Mouse (Mus musculus): ENCODE results near the gene Dnajb4. TPM values are rescaled to one million over a fixed set of nuclear protein-coding genes. Genes with fewer than 3 reads are reported as not detected.

The Dnajb4 gene
- total and polyA plus RNA-seq, 2 experiments from 2014 or later: 54.5 to 60.1 TPM

DNA sequence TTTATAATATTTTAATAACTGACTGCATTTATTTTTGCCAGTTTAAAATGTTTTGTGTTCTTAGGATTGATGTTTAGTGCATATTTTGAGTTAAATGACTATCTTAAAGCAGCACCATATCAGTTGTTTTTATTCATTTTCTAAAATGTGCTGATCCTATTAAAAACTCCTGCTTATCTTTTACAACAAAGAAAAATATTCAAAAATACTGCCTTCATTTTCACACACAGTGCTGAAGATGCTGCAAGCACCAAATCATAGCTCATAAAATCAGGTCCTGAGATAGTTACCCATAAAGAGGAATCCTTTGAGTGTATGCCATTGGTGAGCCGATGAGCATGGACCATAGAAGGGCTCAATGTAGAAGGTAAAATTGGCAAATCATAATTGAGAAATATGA lies 25.1 kb upstream of the Dnajb4 start:
- Histone ChIP-seq H3K9me3 (replicated peaks; ENCODE audit: control insufficient read depth, low read length) (no peaks in the 10 kb centered on the region), H3K27me3 (ENCODE audit: control insufficient read depth, insufficient read depth, low read length) (no peaks in the 10 kb centered on the region), H3K36me3 (replicated peaks; ENCODE audit: control insufficient read depth, insufficient read depth, low read length) (peaks cover 61% of the 10 kb centered on the region), H3K9ac (replicated peaks; ENCODE audit: low read depth, low read length) (no peak overlapping the region), H3K4me1 (ENCODE audit: control insufficient read depth, insufficient read depth) (no peaks in the 10 kb centered on the region), H3K4me3 (ENCODE audit: low read depth, low read length) (no peak overlapping the region), H3K4me2 (ENCODE audit: low read depth, low read length) (no peak overlapping the region), H3K27ac (ENCODE audit: low read depth) (no peak overlapping the region)
- no peak for DNase-seq (ENCODE audit: low spot score)
- no peak for ATAC-seq (ENCODE audit: insufficient read depth, low read depth)
- TF ChIP-seq EP300 (IDR thresholded peaks at IDR 0.05; ENCODE audit: low read depth) (no peak), CTCF (IDR thresholded peaks at IDR 0.05; ENCODE audit: low read depth) (no peak)
- 74% methylated on average over 1 of the region's 1 CpGs for WGBS

DNA sequence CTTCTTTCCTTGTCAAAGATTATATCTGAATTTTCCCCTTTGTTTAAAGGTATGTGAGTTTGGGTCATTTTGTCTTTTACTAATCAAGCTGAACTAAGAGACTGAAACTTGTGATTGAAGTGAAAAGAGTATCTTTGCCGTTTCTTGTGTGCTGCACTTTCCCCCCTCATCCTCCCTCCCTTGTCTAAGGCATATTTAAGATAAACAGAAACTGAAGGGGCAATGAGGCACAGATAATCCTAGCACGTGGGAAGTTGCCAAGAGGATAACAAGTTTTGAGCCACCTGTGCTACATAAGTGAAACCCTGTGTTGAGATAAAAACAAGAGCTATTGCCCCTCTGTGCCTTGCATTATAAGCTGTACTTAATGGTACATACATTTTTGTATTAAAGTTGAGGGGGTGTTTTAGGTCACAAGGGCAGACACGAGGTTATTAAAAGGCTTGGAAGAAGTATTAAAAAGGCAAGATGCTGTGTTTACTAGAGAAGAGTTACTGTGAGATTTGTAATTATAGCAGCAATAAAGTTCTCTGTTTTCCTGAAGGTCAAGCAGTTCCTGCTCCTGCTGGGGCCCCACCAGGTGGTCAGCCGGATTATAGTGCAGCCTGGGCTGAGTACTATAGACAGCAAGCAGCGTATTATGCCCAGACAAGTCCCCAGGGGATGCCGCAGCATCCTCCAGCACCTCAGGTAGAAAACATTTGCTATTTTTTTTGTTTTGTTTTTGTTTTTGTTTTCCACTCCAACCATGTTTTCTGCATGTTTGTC lies 21.4 kb upstream of the Dnajb4 start:
- TF ChIP-seq CTCF (IDR thresholded peaks at IDR 0.05; ENCODE audit: low read depth): no peak; the same call in 1 of the 2 replicates
- TF ChIP-seq EP300 (IDR thresholded peaks at IDR 0.05; ENCODE audit: low read depth): no peak
- DNase-seq (ENCODE audit: low spot score) (no peak), ATAC-seq (ENCODE audit: insufficient read depth, low read depth) (peak; percentile 68)
- no peaks in the 10 kb centered on the region for H3K4me1 ChIP-seq (ENCODE audit: control insufficient read depth, insufficient read depth)
- H3K4me2 ChIP-seq (ENCODE audit: low read depth, low read length): no peak overlapping the region
- peaks cover 70% of the 10 kb centered on the region for H3K36me3 ChIP-seq (replicated peaks; ENCODE audit: control insufficient read depth, insufficient read depth, low read length)
- no peaks in the 10 kb centered on the region for H3K9me3 ChIP-seq (replicated peaks; ENCODE audit: control insufficient read depth, low read length)
- H3K27ac ChIP-seq (ENCODE audit: low read depth): peak overlapping the region; percentile 50; the same call in 1 of the 2 replicates
- H3K4me3 ChIP-seq (ENCODE audit: low read depth, low read length): no peak overlapping the region
- 30% methylated on average over 6 of the region's 6 CpGs for WGBS
- H3K27me3 ChIP-seq (ENCODE audit: control insufficient read depth, insufficient read depth, low read length): no peaks in the 10 kb centered on the region
- no peak overlapping the region for H3K9ac ChIP-seq (replicated peaks; ENCODE audit: low read depth, low read length)

DNA sequence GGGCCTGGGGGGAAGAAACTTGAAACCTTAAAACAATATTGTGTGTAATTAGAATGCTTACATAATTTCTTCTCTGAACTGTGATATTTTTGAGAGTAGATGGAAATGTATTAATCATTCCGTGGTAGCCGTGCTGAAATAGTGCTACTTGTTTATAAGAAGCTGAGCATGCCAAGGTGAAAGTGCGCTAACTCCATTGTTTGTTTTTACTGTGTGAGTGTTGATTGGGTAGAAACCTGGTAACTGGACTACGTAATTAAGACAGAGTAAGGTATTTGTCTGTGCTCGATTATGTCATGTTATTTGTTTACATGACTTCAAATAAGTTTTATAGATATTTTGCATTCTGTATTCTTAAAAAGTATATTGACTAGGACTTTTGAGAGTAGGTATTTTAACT lies 19.2 kb upstream of the Dnajb4 start:
- TF ChIP-seq EP300 (IDR thresholded peaks at IDR 0.05; ENCODE audit: low read depth): no peak
- TF ChIP-seq CTCF (IDR thresholded peaks at IDR 0.05; ENCODE audit: low read depth): no peak
- no peak overlapping the region for H3K4me3 ChIP-seq (ENCODE audit: low read depth, low read length)
- 0 out of 2 replicates have a peak, but pooled peaks cover 4% of the 10 kb centered on the region for H3K9me3 ChIP-seq (replicated peaks; ENCODE audit: control insufficient read depth, low read length)
- DNase-seq (ENCODE audit: low spot score): no peak
- H3K36me3 ChIP-seq (replicated peaks; ENCODE audit: control insufficient read depth, insufficient read depth, low read length): peaks cover 78% of the 10 kb centered on the region
- no peak for ATAC-seq (ENCODE audit: insufficient read depth, low read depth)
- no peak overlapping the region for H3K9ac ChIP-seq (replicated peaks; ENCODE audit: low read depth, low read length)
- WGBS: 90% methylated on average over 5 of the region's 5 CpGs
- H3K27me3 ChIP-seq (ENCODE audit: control insufficient read depth, insufficient read depth, low read length): no peaks in the 10 kb centered on the region
- H3K27ac ChIP-seq (ENCODE audit: low read depth): no peak overlapping the region
- no peaks in the 10 kb centered on the region for H3K4me1 ChIP-seq (ENCODE audit: control insufficient read depth, insufficient read depth)
- no peak overlapping the region for H3K4me2 ChIP-seq (ENCODE audit: low read depth, low read length)

DNA sequence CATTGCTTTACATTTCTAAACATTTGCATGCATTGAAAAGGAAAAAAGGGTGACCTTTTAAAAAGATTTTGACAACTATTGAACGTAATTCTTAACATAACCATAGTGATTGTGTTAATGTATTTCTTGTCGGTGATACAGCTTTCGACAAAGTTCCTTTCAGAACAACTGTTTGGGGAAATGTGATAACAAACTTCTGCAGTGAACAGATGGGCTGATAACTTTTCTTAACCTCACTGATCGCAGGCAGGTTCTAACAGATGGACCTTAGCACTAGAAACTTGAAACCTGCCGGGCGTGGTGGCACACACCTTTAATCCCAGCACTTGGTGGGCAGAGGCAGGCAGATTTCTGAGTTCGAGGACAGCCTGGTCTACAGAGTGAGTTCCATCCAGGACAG lies 18.7 kb upstream of the Dnajb4 start:
- H3K36me3 ChIP-seq (replicated peaks; ENCODE audit: control insufficient read depth, insufficient read depth, low read length): peaks cover 80% of the 10 kb centered on the region
- no peaks in the 10 kb centered on the region for H3K27me3 ChIP-seq (ENCODE audit: control insufficient read depth, insufficient read depth, low read length)
- DNase-seq (ENCODE audit: low spot score) (no peak), ATAC-seq (ENCODE audit: insufficient read depth, low read depth) (no peak)
- H3K4me2 ChIP-seq (ENCODE audit: low read depth, low read length): no peak overlapping the region
- no peak overlapping the region for H3K9ac ChIP-seq (replicated peaks; ENCODE audit: low read depth, low read length)
- 0 out of 2 replicates have a peak, but pooled peaks cover 4% of the 10 kb centered on the region for H3K9me3 ChIP-seq (replicated peaks; ENCODE audit: control insufficient read depth, low read length)
- no peak overlapping the region for H3K4me3 ChIP-seq (ENCODE audit: low read depth, low read length)
- TF ChIP-seq CTCF (IDR thresholded peaks at IDR 0.05; ENCODE audit: low read depth) (no peak), EP300 (IDR thresholded peaks at IDR 0.05; ENCODE audit: low read depth) (no peak)
- WGBS: 94% methylated on average over 7 of the region's 7 CpGs
- no peak overlapping the region for H3K27ac ChIP-seq (ENCODE audit: low read depth)
- no peaks in the 10 kb centered on the region for H3K4me1 ChIP-seq (ENCODE audit: control insufficient read depth, insufficient read depth)

DNA sequence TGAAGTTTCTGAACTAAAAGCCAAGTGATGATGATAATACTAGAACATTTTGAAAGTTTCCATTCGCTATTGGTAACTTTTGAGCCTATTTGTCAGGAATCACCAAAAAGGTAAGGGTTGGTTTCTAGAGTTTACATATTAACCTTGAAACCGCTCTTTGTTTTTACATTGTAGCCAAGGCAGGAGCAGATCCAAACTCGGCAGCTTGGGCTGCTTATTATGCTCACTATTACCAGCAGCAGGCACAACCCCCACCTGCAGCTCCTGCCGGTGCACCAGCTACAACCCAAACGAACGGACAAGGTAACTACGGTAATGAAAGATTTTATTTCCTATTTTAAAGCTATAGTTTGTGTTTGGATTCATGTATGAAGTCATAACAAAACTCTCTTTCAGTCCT lies 15.8 kb upstream of the Dnajb4 start:
- ATAC-seq (ENCODE audit: insufficient read depth, low read depth) (no peak), DNase-seq (ENCODE audit: low spot score) (no peak)
- TF ChIP-seq EP300 (IDR thresholded peaks at IDR 0.05; ENCODE audit: low read depth): no peak
- no peak for TF ChIP-seq CTCF (IDR thresholded peaks at IDR 0.05; ENCODE audit: low read depth)
- H3K27me3 ChIP-seq (ENCODE audit: control insufficient read depth, insufficient read depth, low read length): no peaks in the 10 kb centered on the region
- H3K27ac ChIP-seq (ENCODE audit: low read depth): no peak overlapping the region
- no peaks in the 10 kb centered on the region for H3K4me1 ChIP-seq (ENCODE audit: control insufficient read depth, insufficient read depth)
- WGBS: 91% methylated on average over 7 of the region's 7 CpGs
- peaks cover 93% of the 10 kb centered on the region for H3K36me3 ChIP-seq (replicated peaks; ENCODE audit: control insufficient read depth, insufficient read depth, low read length)
- H3K4me2 ChIP-seq (ENCODE audit: low read depth, low read length): no peak overlapping the region
- no peak overlapping the region for H3K9ac ChIP-seq (replicated peaks; ENCODE audit: low read depth, low read length)
- 0 out of 2 replicates have a peak, but pooled peaks cover 4% of the 10 kb centered on the region for H3K9me3 ChIP-seq (replicated peaks; ENCODE audit: control insufficient read depth, low read length)
- H3K4me3 ChIP-seq (ENCODE audit: low read depth, low read length): no peak overlapping the region

DNA sequence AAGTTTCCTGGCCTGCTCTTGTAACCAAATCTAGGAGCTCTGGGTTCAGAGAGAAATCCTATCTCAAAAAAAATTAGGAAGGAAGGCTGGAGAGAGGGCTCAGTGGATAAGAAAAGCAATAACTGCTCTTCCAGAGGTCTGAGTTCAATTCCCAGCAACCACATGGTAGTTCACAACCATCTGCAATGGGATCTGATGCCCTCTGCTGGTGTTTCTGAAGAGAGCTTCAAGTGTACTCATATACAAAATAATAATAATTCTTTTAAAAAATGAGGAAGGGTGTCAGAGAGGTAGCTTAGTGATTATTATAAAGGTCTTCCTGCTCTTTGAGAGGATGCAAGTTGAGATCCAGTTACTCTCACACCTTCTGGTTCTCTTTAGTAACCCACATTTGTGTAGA lies 14.8 kb upstream of the Dnajb4 start:
- H3K9me3 ChIP-seq (replicated peaks; ENCODE audit: control insufficient read depth, low read length): 0 out of 2 replicates have a peak, but pooled peaks cover 4% of the 10 kb centered on the region
- H3K4me3 ChIP-seq (ENCODE audit: low read depth, low read length): no peak overlapping the region
- H3K27me3 ChIP-seq (ENCODE audit: control insufficient read depth, insufficient read depth, low read length): no peaks in the 10 kb centered on the region
- DNase-seq (ENCODE audit: low spot score) (no peak), ATAC-seq (ENCODE audit: insufficient read depth, low read depth) (no peak)
- TF ChIP-seq CTCF (IDR thresholded peaks at IDR 0.05; ENCODE audit: low read depth) (no peak), EP300 (IDR thresholded peaks at IDR 0.05; ENCODE audit: low read depth) (no peak)
- peaks cover 93% of the 10 kb centered on the region for H3K36me3 ChIP-seq (replicated peaks; ENCODE audit: control insufficient read depth, insufficient read depth, low read length)
- no peak overlapping the region for H3K27ac ChIP-seq (ENCODE audit: low read depth)
- no peak overlapping the region for H3K9ac ChIP-seq (replicated peaks; ENCODE audit: low read depth, low read length)
- H3K4me1 ChIP-seq (ENCODE audit: control insufficient read depth, insufficient read depth): no peaks in the 10 kb centered on the region
- H3K4me2 ChIP-seq (ENCODE audit: low read depth, low read length): no peak overlapping the region
